Mouse (Mus musculus) megakaryocyte, embryonic 14.5 days (primary cell): ENCODE results near the gene Rras. TPM values are rescaled to one million over a fixed set of nuclear protein-coding genes. Genes with fewer than 3 reads are reported as not detected.

Experiments
- H3K27me3 ChIP-seq: replicated peaks from 2 replicates; pipeline ENCODE3; 2012; ENCODE audit warnings: inconsistent platforms
- H3K36me3 ChIP-seq: replicated peaks from 2 replicates; pipeline ENCODE3; 2012; ENCODE audit warnings: low read length, inconsistent platforms, mixed read lengths
- H3K4me1 ChIP-seq: 2 replicates; pipeline ENCODE4 v1.6.1; 2012; ENCODE audit warnings: inconsistent platforms
- H3K4me3 ChIP-seq: replicated peaks from 2 replicates; pipeline ENCODE3; 2012; ENCODE audit warnings: moderate library complexity, mild to moderate bottlenecking, inconsistent platforms
- H3K9me3 ChIP-seq: 2 replicates; pipeline ENCODE4 v1.6.1; 2012; ENCODE audit warnings: inconsistent platforms
- FLI1 ChIP-seq: IDR thresholded peaks from 2 replicates; pipeline ENCODE4 v1.6.1; 2012; ENCODE audit warnings: low read length, inconsistent platforms, mixed read lengths
- GATA1 ChIP-seq: IDR thresholded peaks from 3 replicates; pipeline ENCODE4 v1.6.1; 2012; ENCODE audit warnings: mixed read lengths, low read length, inconsistent platforms, borderline replicate concordance
- polyA plus RNA-seq: library from polyadenylated mRNA; stranded (reverse); fragments of >175 nt; gene quantifications from 2 replicates; pipeline ENCODE4 v1.2.3, GENCODE M21; 2012; ENCODE audit warnings: low replicate concordance; ENCODE audit not compliant: insufficient read depth

Rras gene
- polyA plus RNA-seq, 1 experiment, result 83.1 TPM

- Histone ChIP-seq H3K4me1 (peaks cover 11% of the 10 kb centered on the region), H3K9me3 (no peaks in the 10 kb centered on the region), H3K27me3 (no peaks in the 10 kb centered on the region), H3K36me3 (peaks cover 69% of the 10 kb centered on the region), H3K4me3 (no peak overlapping the region)
- no peak for TF ChIP-seq GATA1
- TF ChIP-seq FLI1, result no peak
These were observed 6.8 kb downstream of the Rras start for GRCm38 (mm10) chr7:45024281-45025248.

GRCm38 (mm10) chr7:45025601-45026220 is 8.0 kb downstream of the Rras start:
- Histone ChIP-seq H3K4me1 (peaks cover 3% of the 10 kb centered on the region; the same call in 1 of the 2 replicates), H3K4me3 (no peak overlapping the region), H3K9me3 (no peaks in the 10 kb centered on the region), H3K36me3 (peaks cover 70% of the 10 kb centered on the region), H3K27me3 (no peaks in the 10 kb centered on the region)
- TF ChIP-seq GATA1 (no peak), FLI1 (no peak)

- TF ChIP-seq FLI1 (no peak), GATA1 (no peak)
- Histone ChIP-seq H3K36me3 (peaks cover 70% of the 10 kb centered on the region), H3K27me3 (no peaks in the 10 kb centered on the region), H3K4me1 (peaks cover 3% of the 10 kb centered on the region; the same call in 1 of the 2 replicates), H3K4me3 (no peak overlapping the region), H3K9me3 (no peaks in the 10 kb centered on the region)
These were observed 8.5 kb downstream of the Rras start for GRCm38 (mm10) chr7:45026256-45026655.

GRCm38 (mm10) chr7:45027761-45028160 is 10.0 kb downstream of the Rras start:
- Histone ChIP-seq H3K36me3 (peaks cover 75% of the 10 kb centered on the region), H3K9me3 (no peaks in the 10 kb centered on the region), H3K4me3 (no peak overlapping the region), H3K27me3 (no peaks in the 10 kb centered on the region), H3K4me1 (peaks cover 3% of the 10 kb centered on the region; the same call in 1 of the 2 replicates)
- no peak for TF ChIP-seq GATA1
- no peak for TF ChIP-seq FLI1

- TF ChIP-seq GATA1, result no peak
- peaks cover 79% of the 10 kb centered on the region for H3K36me3 ChIP-seq
- peaks cover 3% of the 10 kb centered on the region; the same call in 1 of the 2 replicates for H3K4me1 ChIP-seq
- H3K4me3 ChIP-seq, result no peak overlapping the region
- no peaks in the 10 kb centered on the region for H3K27me3 ChIP-seq
- H3K9me3 ChIP-seq, result no peaks in the 10 kb centered on the region
These were observed 10.6 kb downstream of the Rras start for GRCm38 (mm10) chr7:45028351-45028750.

GRCm38 (mm10) chr7:45029995-45030394 is 12.2 kb downstream of the Rras start:
- peaks cover 93% of the 10 kb centered on the region for H3K36me3 ChIP-seq
- H3K27me3 ChIP-seq, result no peaks in the 10 kb centered on the region
- H3K4me1 ChIP-seq, result peaks cover 3% of the 10 kb centered on the region; the same call in 1 of the 2 replicates
- no peaks in the 10 kb centered on the region for H3K9me3 ChIP-seq
- TF ChIP-seq FLI1 (no peak), GATA1 (no peak)
- no peak overlapping the region for H3K4me3 ChIP-seq

- no peak overlapping the region for H3K4me3 ChIP-seq
- TF ChIP-seq GATA1 (no peak), FLI1 (no peak)
- no peaks in the 10 kb centered on the region for H3K27me3 ChIP-seq
- H3K4me1 ChIP-seq, result peaks cover 3% of the 10 kb centered on the region; the same call in 1 of the 2 replicates
- no peaks in the 10 kb centered on the region for H3K9me3 ChIP-seq
- H3K36me3 ChIP-seq, result peaks cover 97% of the 10 kb centered on the region
These were observed 13.1 kb downstream of the Rras start for GRCm38 (mm10) chr7:45030857-45031256.

- no peaks in the 10 kb centered on the region for H3K9me3 ChIP-seq
- TF ChIP-seq FLI1 (no peak), GATA1 (no peak)
- peaks cover 99% of the 10 kb centered on the region for H3K36me3 ChIP-seq
- no peak overlapping the region for H3K4me3 ChIP-seq
- peaks cover 15% of the 10 kb centered on the region; the same call in 1 of the 2 replicates for H3K4me1 ChIP-seq
- H3K27me3 ChIP-seq, result no peaks in the 10 kb centered on the region
These were observed 16.1 kb downstream of the Rras start for GRCm38 (mm10) chr7:45033722-45034359.

GRCm38 (mm10) chr7:45035631-45036030 is 17.9 kb downstream of the Rras start:
- H3K4me1 ChIP-seq, result peaks cover 15% of the 10 kb centered on the region; the same call in 1 of the 2 replicates
- no peak overlapping the region for H3K4me3 ChIP-seq
- TF ChIP-seq FLI1 (no peak), GATA1 (no peak)
- no peaks in the 10 kb centered on the region for H3K9me3 ChIP-seq
- H3K27me3 ChIP-seq, result no peaks in the 10 kb centered on the region
- H3K36me3 ChIP-seq, result peaks cover 98% of the 10 kb centered on the region

GRCm38 (mm10) chr7:45036702-45037101 is 18.9 kb downstream of the Rras start:
- TF ChIP-seq FLI1, result no peak
- no peak for TF ChIP-seq GATA1
- H3K9me3 ChIP-seq, result no peaks in the 10 kb centered on the region
- peaks cover 98% of the 10 kb centered on the region for H3K36me3 ChIP-seq
- no peak overlapping the region for H3K4me3 ChIP-seq
- H3K27me3 ChIP-seq, result no peaks in the 10 kb centered on the region
- H3K4me1 ChIP-seq, result peaks cover 15% of the 10 kb centered on the region; the same call in 1 of the 2 replicates
